Mouse (Mus musculus) yolk sac, embryonic 10.5 days (tissue): Measurements from ENCODE around the gene Nap1l4.
"Not testable (repeated sequence)": the region's sequence is repeated elsewhere in the genome, so short reads cannot be mapped to it uniquely, and the experiment has no call there.

ENCODE experiments used
- DNase-seq: peaks from one replicate; pipeline ENCODE4 v3.0.0-alpha.2; 2017; ENCODE audit warnings: low spot score

Nap1l4 gene

DNA sequence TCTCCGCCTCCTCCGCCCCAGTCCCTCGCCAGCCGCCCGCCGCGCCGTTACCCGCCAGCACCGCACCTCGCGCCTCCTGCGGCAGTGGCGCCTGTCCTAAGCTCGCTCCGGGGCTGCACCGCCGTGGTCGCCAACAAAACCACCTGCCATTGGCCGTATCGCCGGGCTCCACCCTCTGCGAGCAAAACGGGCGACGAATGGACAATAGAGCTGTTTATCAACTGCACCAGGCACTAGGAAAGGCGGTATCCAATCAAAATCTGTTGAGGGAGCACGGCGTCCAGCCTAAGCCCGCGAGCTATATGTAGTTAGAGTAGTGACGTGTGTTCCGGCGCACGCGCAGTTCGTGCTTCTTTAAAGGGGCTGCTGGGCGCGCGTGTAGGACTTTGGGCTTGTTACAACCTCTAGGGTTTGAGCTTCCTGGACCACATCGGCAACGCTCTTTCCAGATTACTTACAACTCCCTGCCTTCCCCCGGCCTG lies at the start of gene Nap1l4:
Gene Nap1l4 (minus strand): TSS at position 131 of the 482 bp plus-strand sequence.
- peak; percentile 99 for DNase-seq

DNA sequence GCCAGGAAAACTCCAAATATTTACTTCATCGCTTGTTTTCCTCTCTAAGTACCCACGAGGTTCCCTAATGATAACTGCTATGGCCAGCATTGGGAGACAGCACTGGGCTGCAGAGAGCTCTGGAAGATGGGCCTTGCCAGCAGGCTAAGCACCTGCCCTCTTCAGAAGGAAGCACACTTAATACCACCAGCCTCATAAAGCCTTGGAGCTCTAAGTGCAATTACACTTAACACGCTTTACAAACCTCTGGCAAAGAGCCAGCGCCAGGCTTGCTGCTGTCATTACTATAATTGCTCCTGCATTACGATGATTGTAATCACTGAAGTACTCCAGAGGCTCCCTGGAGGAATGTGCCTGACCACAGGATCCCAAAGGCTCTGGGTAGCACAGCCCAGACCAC lies 46.0 kb upstream of the Nap1l4 start:
- no peak for DNase-seq

- no peak for DNase-seq
Measured at GRCm38 (mm10) chr7:143592255-143592654, 43.3 kb upstream of the Nap1l4 start.

DNA sequence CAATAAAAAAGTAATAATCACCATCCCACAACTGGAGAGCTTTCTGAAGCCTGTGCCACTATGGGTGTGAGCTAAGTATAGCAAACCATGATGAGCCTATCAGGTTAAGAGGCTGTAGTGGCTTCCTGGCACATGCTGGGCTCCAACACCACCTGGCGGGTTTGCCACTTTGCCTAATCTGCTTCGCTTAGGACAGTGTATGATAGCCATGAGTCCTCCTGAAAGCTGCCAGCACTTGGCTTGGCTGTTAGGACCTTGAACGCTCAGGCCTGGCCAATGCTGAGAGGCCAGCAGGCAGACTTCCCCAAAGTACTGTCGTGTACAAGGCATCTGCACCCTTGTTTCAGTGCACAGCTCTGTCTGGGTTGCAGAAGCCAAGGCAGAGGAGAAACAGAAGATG lies 39.1 kb upstream of the Nap1l4 start:
- no peak for DNase-seq

- DNase-seq = no peak
Measured at GRCm38 (mm10) chr7:143587586-143587985, 38.7 kb upstream of the Nap1l4 start.

DNA sequence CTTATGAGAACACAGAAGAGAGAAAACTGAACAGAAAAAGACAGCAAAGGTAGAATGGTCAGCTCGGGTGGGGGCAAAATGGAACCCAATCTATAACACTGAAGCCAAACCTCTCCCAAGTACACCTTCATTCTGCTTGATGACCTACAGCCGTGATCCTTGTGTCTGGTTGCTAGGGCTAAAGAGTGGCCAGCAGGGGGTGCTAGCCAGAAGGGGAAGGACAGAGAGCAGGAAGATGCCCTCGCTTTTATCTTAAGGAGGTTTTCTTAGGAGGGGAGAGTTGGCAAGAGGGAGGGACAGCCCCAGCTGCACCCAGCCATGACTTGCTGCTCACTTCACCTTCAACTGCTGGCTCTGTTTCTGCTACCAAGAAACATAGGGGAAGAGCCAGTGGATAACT lies 35.0 kb upstream of the Nap1l4 start:
- peak; percentile 30 for DNase-seq

DNA sequence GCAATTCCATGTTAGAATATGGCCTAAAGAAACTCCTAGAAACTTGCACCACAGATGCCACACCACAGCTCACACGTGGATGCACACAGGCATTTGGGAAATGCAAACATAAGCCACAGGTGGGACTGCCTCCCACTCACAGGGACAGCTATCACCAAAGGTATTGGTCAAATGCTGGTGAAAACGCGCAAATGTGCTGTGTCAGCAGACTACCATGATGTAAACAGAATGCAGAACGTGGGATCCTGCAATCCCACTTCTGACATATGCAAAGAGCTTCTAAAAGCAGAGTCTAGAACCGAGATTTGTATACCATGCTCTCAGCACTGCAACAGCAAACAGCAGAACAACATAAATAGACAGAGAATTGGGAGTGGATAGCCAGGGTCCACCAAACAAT lies 34.1 kb upstream of the Nap1l4 start:
- DNase-seq = no peak

- no peak for DNase-seq
Measured at GRCm38 (mm10) chr7:143575751-143576150, 26.8 kb upstream of the Nap1l4 start.

- DNase-seq = no peak
Measured at GRCm38 (mm10) chr7:143565648-143566039, 16.7 kb upstream of the Nap1l4 start.

GRCm38 (mm10) chr7:143565015-143565647 lies 16.2 kb upstream of the Nap1l4 start:
- DNase-seq = no peak

DNA sequence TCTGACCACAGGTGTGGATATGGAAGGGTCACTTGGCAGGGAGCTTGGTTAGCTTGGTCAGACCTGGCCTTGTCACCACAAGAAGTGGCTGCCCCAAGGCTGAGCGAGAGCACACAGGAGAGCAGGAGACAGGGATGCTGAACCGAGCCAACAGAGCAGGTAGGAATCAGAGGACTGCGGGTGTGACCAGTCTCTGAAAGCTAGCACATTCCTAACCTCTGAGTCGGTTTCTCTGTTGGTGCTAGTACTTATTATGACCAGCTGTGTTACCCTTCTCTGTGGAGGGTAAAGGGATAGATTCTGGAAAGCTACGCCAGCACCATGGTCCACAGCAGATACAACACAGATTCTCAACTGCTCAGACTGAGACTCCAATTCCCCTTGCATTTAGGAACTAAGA lies 14.9 kb upstream of the Nap1l4 start:
- DNase-seq = no peak

DNA sequence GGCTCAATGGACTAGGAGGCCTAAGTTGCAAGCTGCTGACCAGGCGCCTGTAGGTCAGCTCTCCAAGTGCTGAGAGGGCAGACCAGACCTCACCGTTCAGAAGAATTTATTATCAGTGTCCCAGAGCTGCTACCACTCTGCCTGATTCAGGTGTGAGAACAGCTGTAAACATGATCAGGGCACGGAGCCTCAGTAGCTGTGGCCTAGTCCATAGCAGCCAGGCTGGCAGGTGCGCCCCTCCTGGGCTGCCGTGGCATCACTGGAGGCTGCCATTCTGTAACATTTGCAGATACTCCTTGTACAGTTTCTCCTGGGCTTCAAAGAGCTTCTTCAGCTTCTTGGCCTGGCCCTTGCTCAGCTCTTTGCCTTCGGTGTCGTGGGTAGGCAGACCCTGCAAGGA lies 8.7 kb upstream of the Nap1l4 start:
- no peak for DNase-seq

- DNase-seq = no peak
Measured at GRCm38 (mm10) chr7:143556964-143557610, 8.2 kb upstream of the Nap1l4 start.

GRCm38 (mm10) chr7:143549588-143550220 lies 798 bp upstream of the Nap1l4 start:
- DNase-seq = peak; percentile 10

DNA sequence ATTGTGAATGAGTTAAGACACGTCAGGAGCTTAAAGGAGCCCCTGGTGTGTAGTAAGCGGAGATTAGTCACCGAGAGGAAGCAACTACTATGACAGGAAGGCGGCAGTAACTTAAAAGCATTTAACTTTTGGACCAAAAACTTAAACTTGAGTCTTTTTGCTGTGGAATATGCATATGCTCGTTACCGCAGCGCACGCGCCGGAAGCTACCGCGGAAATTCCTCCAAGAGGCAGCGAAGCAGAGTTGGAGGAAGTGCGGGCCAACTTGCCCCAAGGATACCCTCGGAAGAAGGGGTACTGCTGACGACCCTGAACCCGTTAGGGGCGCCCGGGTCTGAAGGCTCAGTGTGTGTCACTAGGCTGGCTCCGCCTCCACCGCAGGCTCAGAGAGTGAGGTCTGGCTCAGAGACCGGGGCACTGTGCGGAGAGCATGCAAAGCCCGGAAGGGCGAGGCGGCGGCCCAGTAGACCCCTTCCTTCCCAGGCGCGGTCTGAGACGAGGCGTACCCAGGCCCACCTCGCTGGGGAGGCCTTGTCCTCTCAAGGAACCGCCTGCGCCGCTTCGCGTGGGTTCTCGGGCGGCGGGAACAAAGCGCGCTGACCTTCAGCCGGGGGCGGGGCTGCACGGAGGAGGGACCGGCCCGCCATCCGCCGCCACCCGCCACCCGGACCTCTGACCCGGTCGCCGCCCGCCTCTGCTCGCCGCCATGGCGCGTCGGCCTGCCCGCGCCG lies 510 bp downstream of the Nap1l4 start:
- DNase-seq = no peak

DNA sequence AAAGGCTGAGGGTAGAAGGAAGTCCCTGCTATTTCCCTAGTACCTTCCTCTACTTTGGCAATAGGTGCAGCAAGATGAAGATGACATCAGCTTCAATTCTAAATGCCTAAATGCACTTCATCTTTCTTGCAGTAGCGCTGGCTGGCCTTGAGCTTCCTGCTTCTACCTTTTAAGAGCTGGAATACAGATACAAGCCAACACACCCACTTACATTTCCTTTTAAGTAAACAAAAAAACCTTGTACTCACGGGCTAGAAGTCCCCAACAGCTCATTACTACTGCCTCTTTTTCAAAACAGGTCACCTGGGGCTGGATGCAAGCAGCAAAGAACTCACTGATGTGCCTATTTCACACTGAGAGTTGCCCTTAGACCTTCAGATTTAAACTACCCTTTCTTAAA lies 2.4 kb downstream of the Nap1l4 start:
- no peak for DNase-seq

DNA sequence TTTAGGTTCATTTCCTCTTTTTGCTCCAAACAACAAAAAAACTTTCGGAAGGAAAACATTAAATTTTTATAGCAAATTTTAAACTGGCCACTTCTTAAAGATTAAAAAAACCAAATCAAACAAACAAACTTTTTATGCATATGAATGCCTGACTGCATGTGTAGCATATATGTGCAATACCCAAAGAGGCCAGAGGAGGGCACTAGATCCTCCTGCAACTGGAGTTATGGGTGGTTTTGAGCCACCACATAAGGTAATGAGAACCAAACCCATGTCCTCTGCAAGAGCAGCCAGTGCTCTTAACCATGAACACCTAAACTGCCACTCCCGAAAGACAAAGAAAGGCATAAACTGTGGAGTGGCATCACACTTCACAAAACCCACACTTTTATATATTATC lies 4.5 kb downstream of the Nap1l4 start:
- no peak for DNase-seq

GRCm38 (mm10) chr7:143538671-143539070 lies 10.2 kb downstream of the Nap1l4 start:
- no peak for DNase-seq

DNA sequence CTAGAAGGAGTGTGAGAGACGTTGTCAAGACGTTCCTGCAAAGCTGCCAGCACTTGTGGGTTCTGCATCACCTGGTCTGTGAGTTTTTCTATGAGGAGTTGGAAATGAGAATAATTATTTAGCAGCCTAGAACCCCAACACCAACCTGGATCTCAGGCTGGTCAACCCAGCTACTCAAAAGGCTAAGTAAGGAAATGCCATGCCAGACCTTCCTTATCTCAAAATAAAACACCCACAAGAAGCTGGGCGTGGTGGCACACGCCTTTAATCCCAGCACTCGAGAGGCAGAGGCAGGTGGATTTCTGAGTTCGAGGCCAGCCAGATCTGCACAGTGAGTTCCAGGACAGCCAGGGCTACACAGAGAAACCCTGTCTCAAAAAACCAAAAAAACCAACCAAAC lies 10.7 kb downstream of the Nap1l4 start:
- DNase-seq = not testable (repeated sequence)

DNA sequence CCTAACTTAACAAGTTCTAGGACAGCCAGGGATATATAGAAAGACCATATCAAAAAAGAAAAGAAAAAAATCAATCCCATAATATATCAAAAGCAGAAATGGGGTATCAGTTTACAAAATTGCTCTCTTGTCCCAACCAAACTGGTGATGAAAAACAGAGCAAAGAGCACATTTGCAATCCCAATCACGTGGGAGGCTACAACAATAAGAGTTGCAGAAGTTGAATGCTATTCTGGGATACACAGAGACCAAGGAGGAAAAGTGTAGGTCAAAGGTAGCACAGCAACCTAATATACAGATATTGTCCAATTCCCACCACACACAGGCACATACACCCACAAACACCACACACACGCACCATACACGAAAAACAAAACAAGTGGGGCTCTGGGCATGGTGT lies 12.7 kb downstream of the Nap1l4 start:
- DNase-seq = no peak

- no peak for DNase-seq
Measured at GRCm38 (mm10) chr7:143533284-143533683, 15.6 kb downstream of the Nap1l4 start.

GRCm38 (mm10) chr7:143532410-143532809 lies 16.5 kb downstream of the Nap1l4 start:
- no peak for DNase-seq

DNA sequence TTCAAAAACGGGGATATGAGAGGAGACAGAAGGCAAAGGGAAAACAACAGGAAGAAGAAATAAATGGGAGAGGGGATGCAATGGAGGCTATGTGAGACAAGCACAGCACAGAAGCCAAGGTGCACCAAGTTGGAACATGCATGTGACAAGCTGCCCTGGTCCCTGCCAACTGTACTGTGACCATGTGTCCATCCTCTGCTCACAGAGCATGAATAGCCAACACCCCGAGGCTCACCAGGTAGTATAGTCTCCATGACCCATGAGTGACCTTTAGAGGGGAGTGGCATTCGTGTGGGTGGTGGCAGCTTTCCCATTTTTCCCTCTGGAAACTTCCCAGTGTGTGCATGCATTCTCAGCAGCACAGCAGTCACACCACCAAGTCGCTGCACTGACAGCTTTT lies 29.6 kb downstream of the Nap1l4 start:
- no peak for DNase-seq
